Mouse (Mus musculus): ENCODE measurements around the gene Srek1. TPM values are rescaled to one million over a fixed set of nuclear protein-coding genes. Genes with fewer than 3 reads are reported as not detected.

The Srek1 gene
- total RNA-seq, 2 experiments from 2014 or later = 46.9 to 64.2 TPM

- no peak for DNase-seq (ENCODE audit: low spot score in 2 of 2)
Measured at GRCm38 (mm10) chr13:103735330-103736007, 38.9 kb downstream of the Srek1 start.

DNA sequence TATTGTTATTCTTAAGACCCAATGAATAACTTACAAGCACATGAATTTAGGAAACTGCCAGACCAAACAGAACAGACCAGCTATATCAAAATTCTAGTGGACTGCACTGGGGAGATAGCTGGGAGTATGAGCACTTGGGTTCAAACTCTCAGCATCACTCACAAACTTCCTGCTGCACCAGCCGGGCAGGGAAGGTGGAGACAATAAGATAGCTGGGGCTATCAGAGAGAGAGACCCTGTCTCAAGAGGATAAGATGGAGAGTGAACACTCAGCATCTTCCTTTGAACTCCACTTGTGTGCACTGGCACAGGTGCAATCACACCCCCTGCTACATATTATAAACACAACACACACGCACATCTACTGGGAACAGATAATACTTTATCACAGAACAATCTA is 47.5 kb downstream of the Srek1 start:
- no peak for DNase-seq (ENCODE audit: low spot score in 2 of 2)

- DNase-seq (ENCODE audit: low spot score in 2 of 2) = peak in 1 of 2 experiments; percentile 31
Measured at GRCm38 (mm10) chr13:103711406-103712025, 62.9 kb downstream of the Srek1 start.

GRCm38 (mm10) chr13:103710359-103710781 is 64.0 kb downstream of the Srek1 start:
- DNase-seq (ENCODE audit: low spot score in 2 of 2) = no peak

DNA sequence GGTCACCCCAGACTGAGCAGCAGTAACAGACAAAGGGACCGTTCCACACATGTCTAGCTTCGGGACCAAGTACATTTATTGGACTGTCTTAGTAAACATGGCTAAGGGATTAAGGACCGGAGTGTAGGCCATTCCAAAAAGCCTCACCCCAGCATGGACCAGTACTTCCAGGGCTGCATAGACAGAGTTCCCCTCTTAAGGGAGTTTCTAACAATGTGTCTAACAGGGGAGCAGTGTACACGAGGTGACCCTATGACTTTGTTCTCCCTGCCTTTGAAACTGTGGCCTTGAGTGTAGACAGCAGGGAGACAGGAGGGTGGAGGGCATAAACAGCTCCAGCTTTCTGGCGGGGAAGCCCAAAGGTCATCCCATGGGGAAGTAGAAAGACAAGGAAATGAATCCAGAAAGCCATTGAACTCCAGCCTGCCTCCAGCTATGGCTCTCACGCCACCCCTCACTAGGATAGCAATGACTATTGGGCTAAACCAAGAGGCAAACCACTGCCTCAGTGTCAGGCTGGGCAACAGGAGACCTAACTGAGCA is 68.9 kb downstream of the Srek1 start:
- DNase-seq (ENCODE audit: low spot score in 2 of 2) = no peak

- DNase-seq (ENCODE audit: low spot score in 2 of 2) = peak in 1 of 2 experiments; percentile 44
Measured at GRCm38 (mm10) chr13:103703833-103704232, 70.6 kb downstream of the Srek1 start.

GRCm38 (mm10) chr13:103703386-103703785 is 71.0 kb downstream of the Srek1 start:
- DNase-seq (ENCODE audit: low spot score in 2 of 2) = peak; percentile 62 to 83

- no peak for DNase-seq (ENCODE audit: low spot score in 2 of 2)
Measured at GRCm38 (mm10) chr13:103702266-103702665, 72.1 kb downstream of the Srek1 start.

DNA sequence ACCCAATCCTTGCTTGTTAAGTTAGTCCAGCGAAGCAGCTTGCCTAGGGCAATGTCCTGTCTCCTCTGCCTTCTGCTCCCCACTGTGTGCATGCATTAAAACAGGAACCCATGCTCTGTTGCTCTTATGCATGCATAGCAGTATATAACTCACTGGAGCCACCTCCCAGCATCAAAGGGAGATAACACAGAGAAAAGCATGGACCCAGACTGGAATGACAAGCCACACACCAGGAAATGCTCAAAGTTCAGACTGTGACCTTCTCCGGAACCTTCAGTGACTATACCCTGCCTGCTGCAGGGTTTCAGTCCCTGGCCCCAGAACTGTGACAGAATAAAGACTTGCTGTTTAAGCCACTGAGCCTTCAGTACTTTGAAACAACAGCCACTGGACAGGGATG is 73.7 kb downstream of the Srek1 start:
- DNase-seq (ENCODE audit: low spot score in 2 of 2) = no peak

- no peak for DNase-seq (ENCODE audit: low spot score in 2 of 2)
Measured at GRCm38 (mm10) chr13:103697993-103698392, 76.4 kb downstream of the Srek1 start.

GRCm38 (mm10) chr13:103696164-103696563 is 78.2 kb downstream of the Srek1 start:
- no peak for DNase-seq (ENCODE audit: low spot score in 2 of 2)

DNA sequence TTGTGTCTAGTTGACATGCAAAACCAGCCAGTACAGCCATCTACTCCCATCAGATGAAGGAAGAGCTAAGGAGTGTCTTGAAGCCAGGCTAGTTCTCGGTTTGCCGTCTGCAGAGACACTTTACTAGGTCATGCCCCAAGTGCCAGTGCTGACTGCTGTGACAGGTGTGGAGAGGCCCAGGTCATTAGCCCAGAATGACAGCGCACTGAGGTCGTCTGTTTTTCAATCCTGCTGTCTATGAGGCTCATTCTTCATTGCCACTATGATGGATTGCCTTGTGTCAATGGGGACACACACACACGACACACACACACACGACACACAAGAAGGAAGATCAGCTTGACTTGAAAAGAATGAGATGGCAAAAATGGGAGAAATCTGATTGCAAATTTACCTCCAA is 79.0 kb downstream of the Srek1 start:
- DNase-seq (ENCODE audit: low spot score in 2 of 2) = no peak

Other genes with a start within 250 kb of the Srek1 start
- 10 to 100 TPM; 77.1 to 88.5 TPM for gene Erbin, start 145.9 kb upstream of the Srek1 start, total RNA-seq (2021)